Comparison of ENCODE assay signal across 23 mouse cellular contexts in genomic region chr4:151567105-151567504, GRCm38 (mm10).
DNase-seq lines count a peak whose midpoint lies in the region; ATAC-seq and TF ChIP-seq lines count a peak whose summit lies in the region.
"Had no signal": no experiment of that assay in that cellular context is flagged by ENCODE, and none has a peak within 500 bp of the region (broad histone marks: within the 10 kb centered on the region; RNA-seq: fewer than 3 reads in every experiment).

No protein-coding gene starts in this region.

- no peak overlapping the region for H3K27ac ChIP-seq in forebrain, embryonic 15.5 days (replicated peaks)
- no peak overlapping the region for H3K27ac ChIP-seq in forebrain, embryonic 14.5 days (ENCODE audit: low read depth, low read length)
- H3K27ac ChIP-seq in hindbrain, postnatal 0 days = no peak overlapping the region
- H3K27ac ChIP-seq in hindbrain, embryonic 11.5 days (ENCODE audit: low read depth, low read length) = no peak overlapping the region
- H3K27ac ChIP-seq in midbrain, embryonic 13.5 days = 0 out of 2 replicates have a peak overlapping the region, but pooled peaks have one; percentile 21
- no peak overlapping the region for H3K27ac ChIP-seq in midbrain, embryonic 14.5 days (replicated peaks; ENCODE audit: low read depth, low read length)
- H3K27ac ChIP-seq: embryonic facial prominence, embryonic 13.5 days; forebrain, embryonic 12.5 days; gastrocnemius, adult 2 months had no signal

- DNase-seq in forebrain, embryonic 14.5 days (ENCODE audit: low spot score) = no peak
- no peak for DNase-seq in hindbrain, postnatal 0 days (ENCODE audit: low spot score)
- no peak for DNase-seq in hindbrain, embryonic 11.5 days (ENCODE audit: low spot score)
- DNase-seq in midbrain, embryonic 14.5 days = no peak
- DNase-seq: adrenal gland, postnatal 10 days; adrenal gland, postnatal 36 days; B cell, adult 2 months; cerebellum, adult 18-20 months; cerebellum, adult 9-10 months; cerebellum, postnatal 14 days; forebrain, postnatal 0 days; gastrocnemius, adult 2 months; gastrocnemius, postnatal 14 days; heart, adult 11 months had no signal

- H3K9me3 ChIP-seq in forebrain, embryonic 15.5 days = no peaks in the 10 kb centered on the region
- H3K9me3 ChIP-seq in forebrain, embryonic 14.5 days (replicated peaks; ENCODE audit: control insufficient read depth, low read length) = no peaks in the 10 kb centered on the region
- no peaks in the 10 kb centered on the region for H3K9me3 ChIP-seq in hindbrain, postnatal 0 days (ENCODE audit: low read length)
- H3K9me3 ChIP-seq in hindbrain, embryonic 11.5 days (ENCODE audit: control insufficient read depth, low read length) = no peaks in the 10 kb centered on the region
- no peaks in the 10 kb centered on the region for H3K9me3 ChIP-seq in midbrain, embryonic 13.5 days
- H3K9me3 ChIP-seq in midbrain, embryonic 14.5 days (ENCODE audit: control insufficient read depth, low read length) = no peaks in the 10 kb centered on the region
- H3K9me3 ChIP-seq: embryonic facial prominence, embryonic 13.5 days; forebrain, embryonic 12.5 days had no signal

- peaks cover under 1% of the 10 kb centered on the region for H3K27me3 ChIP-seq in forebrain, embryonic 15.5 days
- no peaks in the 10 kb centered on the region for H3K27me3 ChIP-seq in forebrain, embryonic 14.5 days (replicated peaks; ENCODE audit: control insufficient read depth, insufficient read depth, low read length)
- H3K27me3 ChIP-seq in hindbrain, postnatal 0 days (ENCODE audit: insufficient read depth, low read length) = no peaks in the 10 kb centered on the region
- no peaks in the 10 kb centered on the region for H3K27me3 ChIP-seq in hindbrain, embryonic 11.5 days (ENCODE audit: control insufficient read depth, insufficient read depth, low read length)
- H3K27me3 ChIP-seq in midbrain, embryonic 13.5 days = no peaks in the 10 kb centered on the region; the same call in 1 of the 2 replicates
- no peaks in the 10 kb centered on the region for H3K27me3 ChIP-seq in midbrain, embryonic 14.5 days (ENCODE audit: control insufficient read depth, insufficient read depth, low read length)
- H3K27me3 ChIP-seq: CH12.LX had no signal

- H3K4me3 ChIP-seq in forebrain, embryonic 15.5 days = no peak overlapping the region
- H3K4me3 ChIP-seq in forebrain, embryonic 14.5 days (ENCODE audit: low read depth, low read length) = no peak overlapping the region
- no peak overlapping the region for H3K4me3 ChIP-seq in hindbrain, postnatal 0 days (ENCODE audit: low read length)
- no peak overlapping the region for H3K4me3 ChIP-seq in hindbrain, embryonic 11.5 days (ENCODE audit: low read depth, low read length)
- no peak overlapping the region for H3K4me3 ChIP-seq in midbrain, embryonic 13.5 days (replicated peaks)
- H3K4me3 ChIP-seq in midbrain, embryonic 14.5 days (replicated peaks; ENCODE audit: low read depth, low read length) = no peak overlapping the region
- H3K4me3 ChIP-seq: embryonic facial prominence, embryonic 13.5 days; erythroblast, embryonic 14.5 days; forebrain, embryonic 12.5 days; gastrocnemius, adult 2 months had no signal

- no peak for TF ChIP-seq CTCF in hindbrain, postnatal 0 days (IDR thresholded peaks at IDR 0.05; ENCODE audit: low read depth)

- H3K4me1 ChIP-seq in forebrain, embryonic 15.5 days = peaks cover 18% of the 10 kb centered on the region
- peaks cover 8% of the 10 kb centered on the region for H3K4me1 ChIP-seq in forebrain, embryonic 14.5 days (ENCODE audit: control insufficient read depth, insufficient read depth, low read length)
- peaks cover 12% of the 10 kb centered on the region for H3K4me1 ChIP-seq in hindbrain, postnatal 0 days (ENCODE audit: insufficient read depth, low read length)
- H3K4me1 ChIP-seq in hindbrain, embryonic 11.5 days (replicated peaks; ENCODE audit: control insufficient read depth, insufficient read depth, low read length) = peaks cover 5% of the 10 kb centered on the region
- H3K4me1 ChIP-seq in midbrain, embryonic 13.5 days (replicated peaks) = peaks cover 52% of the 10 kb centered on the region
- H3K4me1 ChIP-seq in midbrain, embryonic 14.5 days (ENCODE audit: control insufficient read depth, insufficient read depth, low read length) = peaks cover 31% of the 10 kb centered on the region

- 0 out of 2 replicates have a peak, but pooled peaks have one; percentile 29 for ATAC-seq in forebrain, embryonic 15.5 days (replicated peaks)
- ATAC-seq in forebrain, embryonic 14.5 days = no peak
- 0 out of 2 replicates have a peak, but pooled peaks have one; percentile 19 for ATAC-seq in hindbrain, postnatal 0 days
- no peak for ATAC-seq in hindbrain, embryonic 11.5 days (ENCODE audit: low FRiP score)
- ATAC-seq in midbrain, embryonic 13.5 days = no peak; the same call in 1 of the 2 replicates
- no peak for ATAC-seq in midbrain, embryonic 14.5 days (ENCODE audit: low FRiP score, low TSS enrichment)
- ATAC-seq: forebrain, postnatal 0 days; Patski had no signal

- H3K4me2 ChIP-seq in forebrain, embryonic 15.5 days (replicated peaks) = no peak overlapping the region
- no peak overlapping the region for H3K4me2 ChIP-seq in forebrain, embryonic 14.5 days (ENCODE audit: low read length)
- H3K4me2 ChIP-seq in hindbrain, postnatal 0 days (ENCODE audit: low read depth, low read length) = no peak overlapping the region
- H3K4me2 ChIP-seq in hindbrain, embryonic 11.5 days (replicated peaks; ENCODE audit: low read depth, low read length) = no peak overlapping the region
- H3K4me2 ChIP-seq in midbrain, embryonic 13.5 days (replicated peaks) = no peak overlapping the region
- H3K4me2 ChIP-seq in midbrain, embryonic 14.5 days (ENCODE audit: low read length) = no peak overlapping the region
- H3K4me2 ChIP-seq: embryonic facial prominence, embryonic 13.5 days; forebrain, embryonic 12.5 days; heart, embryonic 11.5 days had no signal

- no peaks in the 10 kb centered on the region for H3K36me3 ChIP-seq in forebrain, embryonic 15.5 days
- no peaks in the 10 kb centered on the region for H3K36me3 ChIP-seq in forebrain, embryonic 14.5 days (ENCODE audit: control insufficient read depth, insufficient read depth, low read length)
- H3K36me3 ChIP-seq in hindbrain, postnatal 0 days (ENCODE audit: insufficient read depth, low read length) = no peaks in the 10 kb centered on the region
- H3K36me3 ChIP-seq in hindbrain, embryonic 11.5 days (ENCODE audit: control insufficient read depth, insufficient read depth, low read length) = no peaks in the 10 kb centered on the region
- no peaks in the 10 kb centered on the region for H3K36me3 ChIP-seq in midbrain, embryonic 13.5 days
- H3K36me3 ChIP-seq in midbrain, embryonic 14.5 days (ENCODE audit: control insufficient read depth, insufficient read depth, low read length) = no peaks in the 10 kb centered on the region
- H3K36me3 ChIP-seq: embryonic facial prominence, embryonic 13.5 days; forebrain, embryonic 12.5 days; G1E had no signal

- no peak overlapping the region for H3K9ac ChIP-seq in forebrain, embryonic 15.5 days (replicated peaks)
- H3K9ac ChIP-seq in forebrain, embryonic 14.5 days (ENCODE audit: low read length) = no peak overlapping the region
- no peak overlapping the region for H3K9ac ChIP-seq in hindbrain, postnatal 0 days (replicated peaks; ENCODE audit: low read length)
- H3K9ac ChIP-seq in hindbrain, embryonic 11.5 days (ENCODE audit: low read depth, low read length) = no peak overlapping the region
- H3K9ac ChIP-seq in midbrain, embryonic 13.5 days (replicated peaks) = no peak overlapping the region
- no peak overlapping the region for H3K9ac ChIP-seq in midbrain, embryonic 14.5 days (replicated peaks; ENCODE audit: low read length)
- H3K9ac ChIP-seq: embryonic facial prominence, embryonic 13.5 days; forebrain, embryonic 12.5 days; forebrain, postnatal 0 days had no signal

- 84% methylated on average over 4 of the region's 4 CpGs for WGBS in forebrain, embryonic 15.5 days
- WGBS in forebrain, embryonic 14.5 days = 80% methylated on average over 4 of the region's 4 CpGs
- 81% methylated on average over 4 of the region's 4 CpGs for WGBS in hindbrain, postnatal 0 days
- 84% methylated on average over 4 of the region's 4 CpGs for WGBS in hindbrain, embryonic 11.5 days
- WGBS in midbrain, embryonic 13.5 days = 85% methylated on average over 4 of the region's 4 CpGs
- WGBS in midbrain, embryonic 14.5 days = 85% methylated on average over 4 of the region's 4 CpGs

Comparison
In these comparisons a context has a peak if more than half of its experiments do, and no peak if none do; other contexts are left out.
1. ATAC-seq: peak in forebrain, embryonic 15.5 days (single experiment) and hindbrain, postnatal 0 days (single experiment); none in forebrain, embryonic 14.5 days (single experiment), hindbrain, embryonic 11.5 days (single experiment), midbrain, embryonic 13.5 days (single experiment) and midbrain, embryonic 14.5 days (single experiment).